Mouse (Mus musculus) embryonic facial prominence, embryonic 15.5 days (tissue): ENCODE results near the gene Cenpj. TPM values are rescaled to one million over a fixed set of nuclear protein-coding genes. Genes with fewer than 3 reads are reported as not detected.

Experiments
- ATAC-seq: fragments of 200-750 bp; cut with Nextera tagmentation; 2 replicates; pipeline ENCODE4 v1.8.0; 2017; ENCODE audit warnings: low read depth, moderate TSS enrichment; ENCODE audit not compliant: insufficient number of reproducible peaks, low FRiP score, low TSS enrichment
- H3K27ac ChIP-seq: fragments of 300-500 bp; sonication (generic); replicated peaks from 2 replicates; pipeline ENCODE4 v1.5.1; 2015; ENCODE audit warnings: mild to moderate bottlenecking, inconsistent platforms
- H3K27me3 ChIP-seq: fragments of 300-500 bp; sonication (generic); 2 replicates; pipeline ENCODE4 v1.6.1; 2015; ENCODE audit warnings: inconsistent platforms
- H3K36me3 ChIP-seq: fragments of 300-500 bp; sonication (generic); 2 replicates; pipeline ENCODE4 v1.6.1; 2015; ENCODE audit warnings: mild to moderate bottlenecking, inconsistent platforms
- H3K4me1 ChIP-seq: fragments of 300-500 bp; sonication (generic); 2 replicates; pipeline ENCODE4 v1.6.1; 2015; ENCODE audit warnings: inconsistent platforms
- H3K4me2 ChIP-seq: fragments of 300-500 bp; sonication (generic); replicated peaks from 2 replicates; pipeline ENCODE4 v1.6.1; 2015; ENCODE audit warnings: mild to moderate bottlenecking, inconsistent platforms
- H3K4me3 ChIP-seq: fragments of 300-500 bp; sonication (generic); replicated peaks from 2 replicates; pipeline ENCODE4 v1.5.1; 2015; ENCODE audit warnings: mild to moderate bottlenecking, inconsistent platforms
- H3K9ac ChIP-seq: fragments of 300-500 bp; sonication (generic); 2 replicates; pipeline ENCODE4 v1.6.1; 2015; ENCODE audit warnings: inconsistent platforms
- H3K9me3 ChIP-seq: fragments of 300-500 bp; sonication (generic); replicated peaks from 2 replicates; pipeline ENCODE4 v1.6.1; 2016; ENCODE audit warnings: inconsistent platforms
- WGBS: fragments of 180-500 bp; shearing (Covaris S2); methylation state at CpG from one replicate; pipeline ENCODE4 v1.1.7; 2015; 5-methylcytosine and 5-hydroxymethylcytosine counted together
- polyA plus RNA-seq: library from polyadenylated mRNA; unstranded; fragments of >200 nt; fragmentation: Nextera tagmentation; extraction: Ambion mirVana; gene quantifications from 2 replicates; pipeline ENCODE4 v1.2.1, GENCODE M21; 2015

Gene Cenpj
- polyA plus RNA-seq, 1 experiment from 2014 or later, result 10.4 TPM

DNA sequence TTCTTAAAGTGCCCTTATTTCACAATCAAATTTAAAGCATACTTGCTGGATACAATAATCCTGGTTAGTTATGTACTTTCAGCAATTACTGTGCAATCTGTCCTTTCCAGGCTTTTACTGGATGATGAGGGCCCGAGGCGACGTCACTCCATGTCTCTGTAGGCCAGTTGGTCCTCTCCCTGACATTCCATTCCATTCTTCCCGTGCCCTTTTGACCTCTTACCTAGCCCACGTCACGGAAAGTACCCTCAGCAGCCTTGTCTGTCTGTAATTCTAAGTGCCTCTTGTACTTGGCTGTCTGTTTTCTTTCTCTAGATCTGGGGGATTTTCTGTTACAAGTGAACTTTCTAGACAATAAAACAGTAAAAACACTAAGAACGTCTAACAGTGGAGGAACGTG is 3.8 kb upstream of the Cenpj start:
- H3K27ac ChIP-seq, result no peak overlapping the region
- WGBS, result 44% methylated on average over 8 of the region's 8 CpGs
- no peak overlapping the region for H3K4me3 ChIP-seq
- no peaks in the 10 kb centered on the region for H3K9me3 ChIP-seq
- H3K36me3 ChIP-seq, result no peaks in the 10 kb centered on the region
- no peak overlapping the region for H3K9ac ChIP-seq
- H3K4me2 ChIP-seq, result no peak overlapping the region
- H3K27me3 ChIP-seq, result no peaks in the 10 kb centered on the region
- H3K4me1 ChIP-seq, result peaks cover 8% of the 10 kb centered on the region
- ATAC-seq, result no peak

DNA sequence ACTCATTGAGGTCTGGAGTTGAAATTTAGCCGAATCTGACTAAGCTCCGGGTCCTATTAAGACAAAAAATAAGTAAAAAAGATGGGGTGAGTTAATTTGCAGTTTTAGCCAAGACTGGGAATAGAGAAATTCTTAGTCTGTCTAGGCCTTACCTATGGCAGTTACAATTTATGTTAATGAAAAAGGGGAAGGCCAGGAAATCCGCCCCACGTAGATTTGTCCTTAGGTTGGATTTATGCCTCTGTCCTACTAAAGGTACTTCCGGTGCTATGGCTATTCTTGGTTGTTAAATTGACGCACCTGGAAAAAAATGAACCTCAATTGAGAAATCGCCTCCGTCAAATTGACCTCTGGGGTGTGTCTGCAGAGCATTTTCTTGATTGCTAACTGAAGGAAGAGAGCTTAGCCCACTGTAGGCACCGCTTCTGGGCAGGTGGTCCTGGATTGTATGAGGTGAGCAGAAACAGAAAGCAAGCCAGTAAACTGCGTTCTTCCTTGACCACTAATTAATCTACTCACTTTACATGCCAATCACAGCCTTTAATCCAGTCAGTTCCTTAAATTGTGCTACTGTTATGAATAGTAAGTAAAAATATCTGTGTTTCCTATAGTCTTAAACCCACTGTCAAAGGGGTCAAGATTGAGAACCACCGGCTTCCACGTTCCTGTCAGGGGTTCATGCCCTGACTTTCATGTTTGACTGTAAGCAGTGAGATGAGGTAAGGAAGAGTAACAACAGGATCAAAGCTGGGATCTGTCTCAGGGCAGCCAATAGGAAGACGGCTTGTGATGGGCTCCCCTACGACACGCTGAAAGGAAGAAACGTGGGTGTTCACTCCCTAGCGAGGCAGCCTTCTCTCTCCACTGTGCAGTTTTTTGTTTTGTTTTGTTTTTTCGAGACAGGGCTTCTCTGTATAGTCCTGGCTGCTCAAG is 1.0 kb upstream of the Cenpj start:
- Histone ChIP-seq H3K4me3 (peak overlapping the region; percentile 60), H3K4me1 (peaks cover 8% of the 10 kb centered on the region), H3K27me3 (no peaks in the 10 kb centered on the region), H3K27ac (no peak overlapping the region), H3K9ac (peak overlapping the region; percentile 48; the same call in 1 of the 2 replicates), H3K36me3 (no peaks in the 10 kb centered on the region), H3K4me2 (peak overlapping the region; percentile 76), H3K9me3 (no peaks in the 10 kb centered on the region)
- WGBS, result 68% methylated on average over 18 of the region's 18 CpGs
- no peak for ATAC-seq

DNA sequence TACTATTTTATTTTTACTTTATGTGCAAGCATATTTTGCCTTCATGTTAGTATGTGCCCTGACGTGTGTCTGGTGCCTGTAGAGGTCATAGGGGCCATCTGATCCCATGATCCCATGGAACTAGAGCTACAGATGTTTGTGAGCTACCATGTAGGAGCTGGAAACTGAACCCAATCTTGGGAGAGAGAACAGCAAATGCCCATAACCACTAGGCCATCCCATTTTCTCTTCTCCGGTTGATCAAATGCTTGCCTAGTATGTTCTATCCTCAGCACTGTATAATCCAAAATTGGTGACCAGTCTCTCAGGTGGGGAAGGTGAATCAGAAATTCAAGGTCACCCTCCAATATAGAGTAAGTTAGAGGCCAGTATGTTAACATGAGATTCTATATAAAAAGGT is 2.7 kb downstream of the Cenpj start:
- H3K9me3 ChIP-seq, result no peaks in the 10 kb centered on the region
- no peak overlapping the region for H3K27ac ChIP-seq
- H3K4me1 ChIP-seq, result peaks cover 11% of the 10 kb centered on the region
- H3K4me2 ChIP-seq, result peak overlapping the region; percentile 80
- H3K9ac ChIP-seq, result no peak overlapping the region
- no peak for ATAC-seq
- H3K36me3 ChIP-seq, result no peaks in the 10 kb centered on the region
- 74% methylated on average over 2 of the region's 2 CpGs for WGBS
- H3K27me3 ChIP-seq, result no peaks in the 10 kb centered on the region
- peak overlapping the region; percentile 89 for H3K4me3 ChIP-seq

DNA sequence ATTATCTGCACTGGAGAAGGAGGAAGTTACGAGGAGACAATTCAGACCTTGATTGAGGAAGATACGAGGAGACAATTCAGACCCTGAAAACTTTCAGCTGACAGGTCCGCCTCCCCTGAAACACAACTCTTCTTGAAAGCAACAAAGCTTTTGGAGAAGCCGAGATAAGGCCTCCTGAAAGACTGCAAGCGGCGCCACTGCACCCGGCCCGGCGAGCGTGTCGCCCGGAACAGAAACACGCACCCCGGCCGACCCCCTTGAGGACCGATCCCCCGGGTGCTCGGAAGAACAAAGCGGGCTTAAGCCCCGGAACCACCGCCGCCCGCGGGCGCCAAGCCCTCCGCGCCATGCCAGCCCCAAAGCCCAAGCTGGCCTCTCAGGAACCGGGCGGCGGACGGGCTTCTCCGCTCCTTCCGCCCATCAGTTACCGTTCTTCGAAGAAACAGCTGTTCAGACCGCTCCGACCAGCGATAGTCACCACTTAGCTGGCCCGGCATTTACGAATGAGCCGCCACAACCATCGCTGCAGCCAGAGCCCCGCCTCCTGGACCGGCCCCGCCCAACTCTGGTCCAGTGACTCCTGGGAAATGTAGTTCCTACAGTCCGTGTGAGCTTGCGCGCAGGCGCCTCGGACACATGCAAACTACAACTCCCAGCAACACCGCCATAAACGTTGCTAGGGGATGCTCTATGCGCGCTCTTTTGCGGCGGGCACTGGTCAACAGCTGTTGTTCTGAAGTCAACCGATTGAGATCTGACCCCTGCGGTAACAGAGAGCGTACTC is 3.7 kb downstream of the Cenpj start:
- peak; percentile 99 for ATAC-seq
- no peaks in the 10 kb centered on the region for H3K36me3 ChIP-seq
- under 1% methylated on average over 59 of the region's 59 CpGs for WGBS
- H3K9ac ChIP-seq, result peak overlapping the region; percentile 57
- H3K27ac ChIP-seq, result peak overlapping the region; percentile 63; the same call in 1 of the 2 replicates
- peak overlapping the region; percentile 89 for H3K4me3 ChIP-seq
- H3K4me2 ChIP-seq, result peak overlapping the region; percentile 80
- H3K4me1 ChIP-seq, result peaks cover 11% of the 10 kb centered on the region
- no peaks in the 10 kb centered on the region for H3K27me3 ChIP-seq
- H3K9me3 ChIP-seq, result no peaks in the 10 kb centered on the region

DNA sequence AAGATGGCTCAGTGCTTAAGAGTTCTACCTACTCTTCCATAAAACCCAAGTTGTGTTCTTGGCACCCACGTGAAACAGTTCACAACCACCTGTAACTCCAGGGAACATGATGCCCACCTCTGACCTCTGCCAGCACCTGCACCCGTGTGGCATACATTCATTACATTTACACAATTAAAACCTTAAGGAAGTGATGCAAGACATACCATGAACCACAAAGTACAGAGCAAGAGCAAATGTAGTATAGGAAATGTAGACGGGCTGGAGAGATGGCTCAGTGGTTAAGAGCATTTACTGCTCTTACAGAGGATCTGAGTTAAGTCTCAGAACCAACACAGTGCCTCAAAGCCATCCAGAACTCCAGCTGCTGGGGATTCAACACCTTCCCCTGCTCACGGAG is 6.2 kb downstream of the Cenpj start:
- no peak for ATAC-seq
- Histone ChIP-seq H3K4me3 (no peak overlapping the region), H3K4me1 (0 out of 2 replicates have a peak, but pooled peaks cover 3% of the 10 kb centered on the region), H3K27me3 (no peaks in the 10 kb centered on the region), H3K4me2 (no peak overlapping the region), H3K27ac (no peak overlapping the region), H3K9me3 (no peaks in the 10 kb centered on the region), H3K9ac (no peak overlapping the region), H3K36me3 (0 out of 2 replicates have a peak, but pooled peaks cover under 1% of the 10 kb centered on the region)
- 74% methylated on average over 4 of the region's 4 CpGs for WGBS

DNA sequence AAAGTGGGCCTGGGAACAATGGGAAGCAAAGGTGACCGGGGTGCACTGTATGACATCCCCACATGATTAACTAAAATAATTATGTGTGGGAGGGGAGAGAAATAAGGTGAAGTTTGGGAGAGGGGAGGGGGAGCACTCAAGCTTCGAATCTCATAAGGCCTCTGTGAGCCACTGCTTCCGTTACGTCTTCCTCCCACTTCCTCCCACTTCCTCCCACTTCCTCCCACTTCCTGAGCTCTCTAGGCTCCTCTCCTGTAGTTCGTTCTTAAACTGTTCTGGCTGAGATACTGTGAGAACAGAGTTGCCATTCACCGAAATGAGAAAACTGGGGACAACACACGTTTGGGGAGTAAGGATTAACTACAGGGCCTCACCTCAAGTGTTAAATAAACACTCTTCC is 7.7 kb downstream of the Cenpj start:
- Histone ChIP-seq H3K4me1 (0 out of 2 replicates have a peak, but pooled peaks cover 3% of the 10 kb centered on the region), H3K9ac (no peak overlapping the region), H3K36me3 (0 out of 2 replicates have a peak, but pooled peaks cover 12% of the 10 kb centered on the region), H3K27ac (no peak overlapping the region), H3K4me3 (no peak overlapping the region), H3K27me3 (no peaks in the 10 kb centered on the region), H3K4me2 (no peak overlapping the region), H3K9me3 (no peaks in the 10 kb centered on the region)
- 74% methylated on average over 7 of the region's 7 CpGs for WGBS
- no peak for ATAC-seq

DNA sequence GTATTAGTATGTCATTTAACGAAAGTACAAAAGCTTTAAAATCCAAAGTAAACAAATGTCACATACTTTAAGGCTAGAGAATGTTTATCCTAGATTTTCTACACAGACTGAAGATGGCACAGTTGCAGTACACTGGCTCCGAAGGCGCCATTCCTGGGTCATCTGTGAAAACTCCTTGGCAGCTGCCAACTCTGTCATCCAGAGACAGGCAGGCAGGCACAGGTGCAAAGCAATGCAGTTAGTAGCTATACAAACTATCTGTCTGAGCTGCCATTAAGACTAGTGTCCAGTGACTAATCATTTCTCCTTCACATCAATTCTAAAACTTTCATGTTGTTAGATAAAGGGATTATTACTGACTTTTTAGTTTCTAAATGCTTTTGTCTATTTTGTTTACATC is 16.1 kb downstream of the Cenpj start:
- no peaks in the 10 kb centered on the region for H3K9me3 ChIP-seq
- no peak overlapping the region for H3K4me2 ChIP-seq
- ATAC-seq, result no peak
- no peak overlapping the region for H3K9ac ChIP-seq
- no peaks in the 10 kb centered on the region for H3K4me1 ChIP-seq
- no peaks in the 10 kb centered on the region for H3K27me3 ChIP-seq
- WGBS, result 85% methylated on average over 3 of the region's 3 CpGs
- H3K4me3 ChIP-seq, result no peak overlapping the region
- no peak overlapping the region for H3K27ac ChIP-seq
- H3K36me3 ChIP-seq, result peaks cover 16% of the 10 kb centered on the region; the same call in 1 of the 2 replicates

DNA sequence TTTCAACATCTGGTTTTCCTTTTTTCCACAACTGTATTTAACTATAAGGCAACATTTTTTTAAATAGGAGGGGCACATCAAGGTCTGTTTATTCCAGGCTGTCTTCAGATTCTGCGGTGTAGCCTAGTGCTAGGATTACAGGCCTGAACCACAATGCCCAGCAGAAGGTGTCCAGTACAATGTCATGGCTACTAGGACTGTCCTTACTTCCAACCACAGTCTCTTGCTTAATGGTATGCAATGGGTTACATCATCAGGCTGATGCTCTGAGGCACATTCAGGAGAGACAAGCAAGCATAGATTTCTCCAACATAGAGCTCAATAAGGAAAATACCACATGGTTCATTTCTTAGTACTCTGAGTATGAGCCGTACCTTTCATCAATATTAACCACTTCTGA is 20.5 kb downstream of the Cenpj start:
- peaks cover 30% of the 10 kb centered on the region for H3K36me3 ChIP-seq
- ATAC-seq, result no peak
- H3K9me3 ChIP-seq, result no peaks in the 10 kb centered on the region
- no peaks in the 10 kb centered on the region for H3K4me1 ChIP-seq
- 90% methylated on average over 2 of the region's 2 CpGs for WGBS
- H3K27me3 ChIP-seq, result no peaks in the 10 kb centered on the region
- no peak overlapping the region for H3K4me3 ChIP-seq
- no peak overlapping the region for H3K4me2 ChIP-seq
- no peak overlapping the region for H3K27ac ChIP-seq
- H3K9ac ChIP-seq, result no peak overlapping the region

DNA sequence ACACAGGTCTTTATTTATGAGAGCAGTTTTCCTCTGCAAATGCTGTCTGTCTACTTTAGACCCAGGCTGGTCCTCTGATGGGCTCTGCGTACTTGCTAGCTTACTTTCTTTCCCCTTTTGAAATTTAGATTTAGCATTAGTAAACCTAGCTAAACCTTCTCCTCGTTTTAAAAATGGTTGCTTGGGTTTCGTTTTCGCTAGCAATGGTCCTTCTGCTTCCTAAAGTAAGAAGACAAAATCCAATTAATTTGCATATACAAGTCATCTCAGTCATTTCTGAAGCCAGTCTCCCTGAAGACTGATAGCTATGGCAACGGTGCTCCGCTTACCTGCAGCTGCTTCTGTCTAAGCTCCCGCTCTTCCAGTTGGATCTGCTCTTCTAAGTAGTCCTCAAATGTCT is 21.9 kb downstream of the Cenpj start:
- no peak overlapping the region for H3K4me2 ChIP-seq
- H3K27ac ChIP-seq, result no peak overlapping the region
- ATAC-seq, result no peak
- peaks cover 30% of the 10 kb centered on the region for H3K36me3 ChIP-seq
- no peaks in the 10 kb centered on the region for H3K9me3 ChIP-seq
- H3K4me3 ChIP-seq, result no peak overlapping the region
- WGBS, result 91% methylated on average over 7 of the region's 7 CpGs
- no peak overlapping the region for H3K9ac ChIP-seq
- H3K27me3 ChIP-seq, result no peaks in the 10 kb centered on the region
- H3K4me1 ChIP-seq, result no peaks in the 10 kb centered on the region

DNA sequence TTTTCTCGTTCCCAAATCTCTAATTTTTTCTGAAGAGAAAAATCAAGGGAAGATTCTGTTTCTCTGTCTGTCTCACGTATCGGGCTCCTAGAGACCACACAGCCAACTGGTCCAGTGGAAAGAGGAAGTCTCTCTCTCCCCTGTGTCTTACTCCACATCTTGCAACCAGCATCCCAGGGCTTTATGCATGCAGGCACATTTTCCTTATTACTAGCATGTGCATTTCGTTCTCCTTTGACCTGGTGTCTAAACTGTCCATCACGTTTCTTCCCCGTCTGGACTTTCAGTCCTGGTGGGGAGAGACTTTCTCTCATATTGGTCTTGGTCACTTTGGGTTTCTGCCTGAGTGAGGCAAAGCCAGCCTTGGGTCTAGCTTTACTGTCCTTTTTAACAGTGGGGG is 22.3 kb downstream of the Cenpj start:
- Histone ChIP-seq H3K4me2 (no peak overlapping the region), H3K27ac (no peak overlapping the region), H3K9ac (no peak overlapping the region), H3K4me3 (no peak overlapping the region), H3K4me1 (no peaks in the 10 kb centered on the region), H3K36me3 (peaks cover 30% of the 10 kb centered on the region), H3K27me3 (no peaks in the 10 kb centered on the region), H3K9me3 (no peaks in the 10 kb centered on the region)
- ATAC-seq, result no peak
- 77% methylated on average over 6 of the region's 6 CpGs for WGBS

DNA sequence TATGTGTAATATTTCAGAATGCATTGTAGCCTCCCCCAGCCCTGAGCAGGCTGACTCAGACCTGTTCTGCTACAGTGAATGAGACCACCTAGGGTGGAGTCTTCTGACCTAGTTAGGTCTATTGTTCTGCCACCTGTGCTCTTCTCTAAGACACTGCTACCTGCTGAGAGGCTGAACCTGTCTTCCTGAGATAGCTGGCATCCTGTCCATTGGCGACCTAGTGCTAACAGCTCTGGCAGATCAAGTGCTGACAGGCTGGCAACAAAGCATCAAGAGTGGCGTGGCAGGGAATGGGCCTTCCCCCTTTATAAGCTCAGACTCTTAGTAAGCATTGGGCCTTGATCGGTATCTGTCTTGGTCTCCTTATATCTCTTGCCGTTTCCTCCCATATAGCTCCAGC is 24.3 kb downstream of the Cenpj start:
- Histone ChIP-seq H3K4me2 (no peak overlapping the region), H3K9me3 (no peaks in the 10 kb centered on the region), H3K36me3 (peaks cover 30% of the 10 kb centered on the region), H3K27me3 (no peaks in the 10 kb centered on the region), H3K4me1 (no peaks in the 10 kb centered on the region), H3K27ac (no peak overlapping the region), H3K4me3 (no peak overlapping the region), H3K9ac (no peak overlapping the region)
- 89% methylated on average over 4 of the region's 4 CpGs for WGBS
- ATAC-seq, result no peak
